Mouse (Mus musculus) midbrain, embryonic 11.5 days (tissue): ENCODE results near the gene Exoc4. TPM values are rescaled to one million over a fixed set of nuclear protein-coding genes. Genes with fewer than 3 reads are reported as not detected.

ENCODE experiments used
- ATAC-seq: fragments of 200-750 bp; cut with Nextera tagmentation; 2 replicates; pipeline ENCODE4 v1.8.0; 2017; ENCODE audit warnings: moderate TSS enrichment, moderate library complexity; ENCODE audit not compliant: low FRiP score
- DNase-seq: peaks from one replicate; pipeline ENCODE4 v3.0.0; 2015; ENCODE audit warnings: low spot score; ENCODE audit errors: missing footprints
- H3K27ac ChIP-seq: fragments of 300-500 bp; sonication (generic); 2 replicates; pipeline ENCODE4 v1.5.1; 2014; ENCODE audit warnings: low read depth, low read length
- H3K27me3 ChIP-seq: fragments of 300-500 bp; sonication (generic); 2 replicates; pipeline ENCODE4 v1.6.1; 2014; ENCODE audit warnings: mild to moderate bottlenecking, low read length, moderate library complexity, mixed read lengths; ENCODE audit not compliant: control insufficient read depth, insufficient read depth
- H3K36me3 ChIP-seq: fragments of 300-500 bp; sonication (generic); 2 replicates; pipeline ENCODE4 v1.6.1; 2014; ENCODE audit warnings: mild to moderate bottlenecking, low read length, moderate library complexity, mixed read lengths; ENCODE audit not compliant: control insufficient read depth, insufficient read depth
- H3K4me1 ChIP-seq: fragments of 300-500 bp; sonication (generic); 2 replicates; pipeline ENCODE4 v1.6.1; 2014; ENCODE audit warnings: low read length; ENCODE audit not compliant: control insufficient read depth, insufficient read depth
- H3K4me2 ChIP-seq: fragments of 300-500 bp; sonication (generic); 2 replicates; pipeline ENCODE4 v1.6.1; 2014; ENCODE audit warnings: mild to moderate bottlenecking, moderate library complexity
- H3K4me3 ChIP-seq: fragments of 300-500 bp; sonication (generic); 2 replicates; pipeline ENCODE4 v1.5.1; 2014; ENCODE audit warnings: low read depth, low read length
- H3K9ac ChIP-seq: fragments of 300-500 bp; sonication (generic); 2 replicates; pipeline ENCODE4 v1.6.1; 2014; ENCODE audit warnings: low read length
- H3K9me3 ChIP-seq: fragments of 300-500 bp; sonication (generic); 2 replicates; pipeline ENCODE4 v1.6.1; 2016; ENCODE audit warnings: low read length; ENCODE audit not compliant: control insufficient read depth
- WGBS: fragments of 180-500 bp; shearing (Covaris S2); extraction: QIAGEN DNeasy Blood & Tissue Kit; methylation state at CpG from one replicate; pipeline ENCODE4 v1.1.7; 2014; 5-methylcytosine and 5-hydroxymethylcytosine counted together
- polyA plus RNA-seq: library from polyadenylated mRNA; unstranded; fragments of >200 nt; fragmentation: Nextera tagmentation; extraction: Ambion mirVana; gene quantifications from 2 replicates; pipeline ENCODE4 v1.2.1, GENCODE M21; 2014

Exoc4 gene
- polyA plus RNA-seq, 1 experiment from 2014 or later, result 28.7 TPM

GRCm38 (mm10) chr6:33575947-33576346 is 327.1 kb downstream of the Exoc4 start:
- Histone ChIP-seq H3K4me2 (no peak overlapping the region), H3K9ac (no peak overlapping the region), H3K4me3 (no peak overlapping the region), H3K9me3 (no peaks in the 10 kb centered on the region), H3K4me1 (no peaks in the 10 kb centered on the region), H3K27me3 (no peaks in the 10 kb centered on the region), H3K27ac (no peak overlapping the region), H3K36me3 (no peaks in the 10 kb centered on the region)
- ATAC-seq, result no peak
- 93% methylated on average over 4 of the region's 4 CpGs for WGBS
- no peak for DNase-seq

GRCm38 (mm10) chr6:33608469-33608868 is 359.6 kb downstream of the Exoc4 start:
- no peak overlapping the region for H3K27ac ChIP-seq
- no peaks in the 10 kb centered on the region for H3K9me3 ChIP-seq
- H3K4me1 ChIP-seq, result no peaks in the 10 kb centered on the region
- no peak overlapping the region for H3K9ac ChIP-seq
- no peak overlapping the region for H3K4me3 ChIP-seq
- H3K36me3 ChIP-seq, result no peaks in the 10 kb centered on the region
- ATAC-seq (no peak), DNase-seq (no peak)
- no peaks in the 10 kb centered on the region for H3K27me3 ChIP-seq
- WGBS, result 91% methylated on average over 4 of the region's 4 CpGs
- no peak overlapping the region for H3K4me2 ChIP-seq

GRCm38 (mm10) chr6:33613978-33614377 is 365.1 kb downstream of the Exoc4 start:
- DNase-seq (no peak), ATAC-seq (no peak)
- H3K4me2 ChIP-seq, result no peak overlapping the region
- H3K4me1 ChIP-seq, result no peaks in the 10 kb centered on the region
- 82% methylated on average over 1 of the region's 1 CpGs for WGBS
- no peaks in the 10 kb centered on the region for H3K36me3 ChIP-seq
- H3K27ac ChIP-seq, result no peak overlapping the region
- H3K9me3 ChIP-seq, result no peaks in the 10 kb centered on the region
- H3K4me3 ChIP-seq, result no peak overlapping the region
- no peak overlapping the region for H3K9ac ChIP-seq
- H3K27me3 ChIP-seq, result no peaks in the 10 kb centered on the region

- Histone ChIP-seq H3K27me3 (no peaks in the 10 kb centered on the region), H3K27ac (no peak overlapping the region), H3K9me3 (no peaks in the 10 kb centered on the region), H3K4me1 (no peaks in the 10 kb centered on the region), H3K4me2 (no peak overlapping the region), H3K36me3 (no peaks in the 10 kb centered on the region), H3K9ac (no peak overlapping the region), H3K4me3 (no peak overlapping the region)
- 95% methylated on average over 5 of the region's 5 CpGs for WGBS
- DNase-seq, result no peak
- no peak for ATAC-seq
Measured at GRCm38 (mm10) chr6:33618590-33618989, 369.7 kb downstream of the Exoc4 start.

- no peak overlapping the region for H3K27ac ChIP-seq
- no peak overlapping the region for H3K4me3 ChIP-seq
- ATAC-seq, result no peak
- H3K9ac ChIP-seq, result no peak overlapping the region
- WGBS, result 48% methylated on average over 1 of the region's 1 CpGs
- no peaks in the 10 kb centered on the region for H3K27me3 ChIP-seq
- no peak overlapping the region for H3K4me2 ChIP-seq
- no peak for DNase-seq
- H3K9me3 ChIP-seq, result no peaks in the 10 kb centered on the region
- no peaks in the 10 kb centered on the region for H3K4me1 ChIP-seq
- no peaks in the 10 kb centered on the region for H3K36me3 ChIP-seq
Measured at GRCm38 (mm10) chr6:33620701-33621100, 371.8 kb downstream of the Exoc4 start.

- ATAC-seq (no peak), DNase-seq (no peak)
- no peak overlapping the region for H3K9ac ChIP-seq
- H3K4me2 ChIP-seq, result no peak overlapping the region
- H3K36me3 ChIP-seq, result no peaks in the 10 kb centered on the region
- H3K27ac ChIP-seq, result no peak overlapping the region
- no peak overlapping the region for H3K4me3 ChIP-seq
- H3K9me3 ChIP-seq, result no peaks in the 10 kb centered on the region
- H3K4me1 ChIP-seq, result no peaks in the 10 kb centered on the region
- H3K27me3 ChIP-seq, result no peaks in the 10 kb centered on the region
Measured at GRCm38 (mm10) chr6:33625931-33626330, 377.0 kb downstream of the Exoc4 start.

GRCm38 (mm10) chr6:33631133-33631532 is 382.2 kb downstream of the Exoc4 start:
- no peak for DNase-seq
- no peak overlapping the region for H3K27ac ChIP-seq
- 94% methylated on average over 2 of the region's 2 CpGs for WGBS
- no peak overlapping the region for H3K4me2 ChIP-seq
- ATAC-seq, result no peak
- no peaks in the 10 kb centered on the region for H3K36me3 ChIP-seq
- H3K27me3 ChIP-seq, result no peaks in the 10 kb centered on the region
- H3K4me1 ChIP-seq, result no peaks in the 10 kb centered on the region
- no peak overlapping the region for H3K9ac ChIP-seq
- no peak overlapping the region for H3K4me3 ChIP-seq
- H3K9me3 ChIP-seq, result no peaks in the 10 kb centered on the region

- WGBS, result 84% methylated on average over 2 of the region's 2 CpGs
- DNase-seq, result no peak
- Histone ChIP-seq H3K4me2 (no peak overlapping the region), H3K9me3 (no peaks in the 10 kb centered on the region), H3K27ac (no peak overlapping the region), H3K27me3 (no peaks in the 10 kb centered on the region), H3K4me3 (no peak overlapping the region), H3K9ac (no peak overlapping the region), H3K4me1 (no peaks in the 10 kb centered on the region), H3K36me3 (no peaks in the 10 kb centered on the region)
- ATAC-seq, result no peak
Measured at GRCm38 (mm10) chr6:33637192-33637591, 388.3 kb downstream of the Exoc4 start.

- DNase-seq (peak; percentile 94), ATAC-seq (peak; percentile 93)
- Histone ChIP-seq H3K9me3 (no peaks in the 10 kb centered on the region), H3K36me3 (no peaks in the 10 kb centered on the region), H3K9ac (no peak overlapping the region), H3K27me3 (no peaks in the 10 kb centered on the region), H3K27ac (peak overlapping the region; percentile 17; the same call in 1 of the 2 replicates), H3K4me2 (no peak overlapping the region), H3K4me1 (peaks cover 9% of the 10 kb centered on the region), H3K4me3 (no peak overlapping the region)
- 51% methylated on average over 10 of the region's 10 CpGs for WGBS
Measured at GRCm38 (mm10) chr6:33681778-33682640, 433.1 kb downstream of the Exoc4 start.
